Mouse (Mus musculus) spleen, postnatal 4 days (tissue): ENCODE data around the gene Pdc.
"Not testable (repeated sequence)": the region's sequence is repeated elsewhere in the genome, so short reads cannot be mapped to it uniquely, and the experiment has no call there.

Experiments
- DNase-seq, 2 experiments: peaks; one replicate each; pipeline ENCODE4 v3.0.0; 2022; ENCODE audit warnings: low spot score in 2 of 2

Gene Pdc

GRCm38 (mm10) chr1:150319205-150319604 is at the start of gene Pdc:
TSS of gene Pdc (plus strand) at chr1:150319417.
- no peak for DNase-seq

GRCm38 (mm10) chr1:150294051-150294450 is 25.2 kb upstream of the Pdc start:
- DNase-seq = not testable (repeated sequence)

DNA sequence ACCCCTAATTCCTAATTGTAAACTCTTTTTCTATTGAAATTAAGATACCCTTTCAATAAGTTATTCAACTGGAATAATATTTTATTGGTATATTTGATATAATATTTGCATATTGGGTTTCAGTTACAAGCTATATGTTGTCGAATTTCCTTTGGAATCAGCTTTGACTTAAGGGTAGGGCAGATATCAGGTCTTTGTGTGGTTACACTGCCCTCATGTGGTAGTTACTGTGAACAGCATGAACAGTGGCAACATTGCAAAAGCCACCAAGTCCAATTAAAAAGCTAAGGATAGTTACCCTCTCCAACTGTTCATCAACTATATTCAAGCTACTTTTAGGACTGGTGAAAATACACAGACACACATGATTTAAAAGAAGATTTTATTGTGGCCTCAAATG is 11.6 kb upstream of the Pdc start:
- no peak for DNase-seq

DNA sequence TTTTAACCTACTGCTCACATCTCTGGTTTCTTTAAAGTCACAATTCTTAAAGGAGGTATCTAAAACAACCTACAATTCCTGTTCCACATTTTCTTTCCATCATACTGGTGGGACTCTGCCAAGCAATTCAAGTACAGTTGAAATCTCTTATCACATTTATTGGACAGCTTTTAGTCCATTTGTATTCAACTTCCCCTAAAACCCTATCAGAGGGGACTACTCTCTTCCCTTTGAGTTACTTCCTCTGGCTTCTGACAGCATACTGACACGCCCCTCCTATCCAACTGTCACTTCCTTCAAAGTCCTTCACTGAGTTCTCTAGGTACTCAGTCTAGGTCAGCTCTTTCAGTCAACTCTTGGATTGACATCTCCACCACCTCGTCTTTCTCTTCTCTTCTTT is 15.9 kb downstream of the Pdc start:
- no peak for DNase-seq

DNA sequence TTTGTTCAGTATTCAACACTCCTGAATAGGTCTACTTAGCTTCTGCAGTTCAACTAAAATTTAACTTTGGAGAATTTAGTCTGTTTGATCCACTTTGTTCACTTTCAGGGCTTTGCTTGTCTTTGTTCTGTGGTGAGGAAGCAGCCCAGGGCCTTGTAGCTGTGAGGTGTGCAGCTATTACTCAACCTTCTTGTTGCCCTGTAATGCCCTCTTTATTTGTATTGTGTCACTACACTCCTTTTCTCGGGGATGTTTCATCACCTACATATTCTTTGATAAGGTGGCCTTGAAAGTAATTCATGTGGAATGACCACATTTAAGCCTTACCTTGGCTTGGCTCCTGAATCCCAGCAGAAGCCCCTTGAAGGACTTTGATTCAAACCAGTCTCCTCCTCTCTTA is 41.6 kb downstream of the Pdc start:
- no peak for DNase-seq

GRCm38 (mm10) chr1:150372895-150373294 is 53.7 kb downstream of the Pdc start:
- no peak for DNase-seq

DNA sequence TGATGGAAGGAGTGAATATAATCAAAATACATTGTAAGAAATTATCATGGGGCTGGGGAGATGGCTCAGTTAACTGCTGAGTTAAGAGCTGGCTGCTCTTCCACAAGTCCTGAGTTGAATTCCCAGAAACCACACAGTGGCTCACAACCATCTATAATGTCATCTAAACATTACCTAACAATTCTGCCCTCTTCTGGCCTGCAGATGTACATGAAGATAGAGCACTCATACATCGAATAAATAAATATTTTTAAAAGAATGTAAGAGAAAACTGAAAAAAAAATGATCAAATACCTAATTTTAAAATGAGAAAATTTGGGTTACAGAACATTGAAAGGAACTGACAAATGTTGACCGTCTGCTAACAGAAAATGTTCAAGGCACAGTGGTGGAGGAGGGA is 55.0 kb downstream of the Pdc start:
- no peak for DNase-seq
